Mouse (Mus musculus) cerebellum, adult 9-10 months (tissue): ENCODE measurements around the gene Per1.
A peak's percentile ranks its signal among the peaks of the same experiment; 100 is the strongest.

ENCODE experiments used
- DNase-seq: peaks from one replicate; pipeline ENCODE4 v3.0.0; 2022

Per1 gene

DNA sequence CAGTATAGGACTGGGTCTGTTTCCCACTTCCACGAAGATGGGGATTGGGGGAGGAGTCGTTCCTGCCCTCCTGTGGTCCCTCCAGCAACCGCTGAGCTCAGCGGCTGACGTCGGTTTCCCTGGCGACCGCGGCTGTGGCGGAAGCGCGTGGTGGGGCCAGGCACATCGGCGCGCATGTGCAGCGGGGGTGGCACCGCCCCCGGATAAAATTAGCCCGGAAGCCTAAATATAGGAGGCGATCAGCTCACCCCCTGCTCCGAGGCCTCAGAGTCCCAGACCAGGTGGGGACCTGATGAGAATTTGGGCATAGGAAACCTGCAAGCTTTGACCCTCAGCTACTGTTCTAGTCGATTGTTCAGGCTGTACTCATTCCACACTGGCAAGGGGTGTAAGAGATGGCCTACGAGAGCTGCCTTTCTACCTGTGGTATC, 4.9 kb downstream of the Per1 start:
- DNase-seq, result peak; percentile 91

DNA sequence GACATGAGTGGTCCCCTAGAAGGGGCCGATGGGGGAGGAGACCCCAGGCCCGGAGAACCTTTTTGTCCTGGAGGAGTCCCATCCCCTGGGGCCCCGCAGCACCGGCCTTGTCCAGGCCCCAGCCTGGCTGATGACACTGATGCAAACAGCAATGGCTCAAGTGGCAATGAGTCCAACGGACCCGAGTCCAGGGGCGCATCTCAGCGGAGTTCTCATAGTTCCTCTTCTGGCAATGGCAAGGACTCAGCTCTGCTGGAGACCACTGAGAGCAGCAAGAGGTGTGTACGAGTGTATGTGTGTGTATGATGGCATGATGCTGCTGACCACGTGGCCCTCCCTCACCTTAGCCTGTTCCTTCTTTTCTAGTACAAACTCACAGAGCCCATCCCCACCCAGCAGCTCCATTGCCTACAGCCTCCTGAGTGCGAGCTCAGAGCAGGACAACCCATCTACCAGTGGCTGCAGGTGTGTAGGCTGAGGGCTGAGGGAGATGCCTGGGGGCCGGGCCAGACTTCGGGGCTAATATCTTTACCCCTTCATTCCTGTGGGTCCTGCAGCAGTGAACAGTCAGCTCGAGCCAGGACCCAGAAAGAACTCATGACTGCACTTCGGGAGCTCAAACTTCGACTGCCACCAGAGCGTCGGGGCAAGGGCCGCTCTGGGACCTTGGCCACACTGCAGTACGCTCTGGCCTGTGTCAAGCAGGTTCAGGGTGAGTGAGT, 5.8 kb downstream of the Per1 start:
- peak; percentile 70 for DNase-seq

DNA sequence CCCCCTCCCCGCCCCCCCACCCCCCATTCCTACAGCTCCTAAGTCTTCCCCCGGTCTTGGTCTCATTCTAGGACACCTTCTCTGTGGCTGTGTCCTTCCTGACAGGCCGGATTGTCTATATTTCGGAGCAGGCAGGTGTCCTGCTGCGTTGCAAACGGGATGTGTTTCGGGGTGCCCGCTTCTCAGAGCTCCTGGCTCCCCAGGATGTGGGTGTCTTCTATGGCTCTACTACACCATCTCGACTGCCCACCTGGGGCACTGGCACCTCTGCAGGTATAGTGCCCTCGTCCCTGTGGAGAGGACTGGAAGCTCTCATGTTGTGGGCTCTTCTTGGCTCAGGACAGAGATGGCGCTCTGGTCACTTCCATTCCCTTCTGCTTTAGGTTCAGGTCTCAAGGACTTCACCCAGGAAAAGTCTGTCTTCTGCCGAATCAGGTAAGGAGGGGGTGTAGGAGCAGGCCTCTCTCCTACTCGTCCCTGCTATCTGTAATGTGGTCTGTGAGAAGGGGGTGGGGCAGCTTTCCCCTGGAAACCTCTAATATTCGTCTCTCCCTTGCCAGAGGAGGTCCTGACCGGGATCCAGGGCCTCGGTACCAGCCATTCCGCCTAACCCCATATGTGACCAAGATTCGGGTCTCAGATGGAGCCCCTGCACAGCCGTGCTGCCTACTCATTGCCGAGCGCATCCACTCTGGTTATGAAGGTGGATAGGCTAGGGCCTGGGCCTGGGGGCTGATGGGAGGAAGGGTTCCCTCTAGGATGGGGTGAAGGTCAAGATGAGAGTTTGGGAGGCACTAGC, 6.8 kb downstream of the Per1 start:
- peak; percentile 69 for DNase-seq

DNA sequence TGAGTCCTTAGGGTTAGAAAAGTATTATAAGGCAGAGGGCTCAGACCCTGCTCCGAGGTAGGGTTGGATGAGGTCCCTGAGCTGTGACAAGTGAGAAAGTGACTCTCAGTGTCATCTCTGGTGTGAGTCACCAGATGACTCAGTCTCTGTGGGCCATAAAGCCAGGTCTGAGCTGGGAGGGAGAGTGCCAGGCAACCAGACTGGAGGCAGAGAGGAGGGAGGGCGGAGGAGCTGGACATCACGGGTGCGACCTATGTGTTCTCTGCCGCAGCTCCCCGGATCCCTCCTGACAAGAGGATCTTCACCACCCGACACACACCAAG, 7.3 kb downstream of the Per1 start:
- no peak for DNase-seq

DNA sequence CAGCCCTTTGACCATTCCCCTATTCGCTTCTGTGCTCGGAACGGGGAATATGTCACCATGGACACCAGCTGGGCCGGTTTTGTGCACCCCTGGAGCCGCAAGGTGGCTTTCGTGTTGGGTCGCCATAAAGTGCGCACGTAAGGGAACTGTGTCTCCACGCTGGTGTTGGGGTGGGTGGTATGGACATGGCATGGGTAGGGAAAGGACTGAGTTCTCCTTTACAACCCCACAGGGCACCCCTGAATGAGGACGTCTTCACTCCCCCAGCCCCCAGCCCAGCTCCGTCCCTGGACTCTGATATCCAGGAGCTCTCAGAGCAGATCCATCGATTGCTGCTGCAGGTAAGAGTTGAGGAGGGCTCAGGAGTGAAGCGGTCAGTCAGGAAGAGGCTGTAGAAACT, 8.1 kb downstream of the Per1 start:
- peak; percentile 46 for DNase-seq

DNA sequence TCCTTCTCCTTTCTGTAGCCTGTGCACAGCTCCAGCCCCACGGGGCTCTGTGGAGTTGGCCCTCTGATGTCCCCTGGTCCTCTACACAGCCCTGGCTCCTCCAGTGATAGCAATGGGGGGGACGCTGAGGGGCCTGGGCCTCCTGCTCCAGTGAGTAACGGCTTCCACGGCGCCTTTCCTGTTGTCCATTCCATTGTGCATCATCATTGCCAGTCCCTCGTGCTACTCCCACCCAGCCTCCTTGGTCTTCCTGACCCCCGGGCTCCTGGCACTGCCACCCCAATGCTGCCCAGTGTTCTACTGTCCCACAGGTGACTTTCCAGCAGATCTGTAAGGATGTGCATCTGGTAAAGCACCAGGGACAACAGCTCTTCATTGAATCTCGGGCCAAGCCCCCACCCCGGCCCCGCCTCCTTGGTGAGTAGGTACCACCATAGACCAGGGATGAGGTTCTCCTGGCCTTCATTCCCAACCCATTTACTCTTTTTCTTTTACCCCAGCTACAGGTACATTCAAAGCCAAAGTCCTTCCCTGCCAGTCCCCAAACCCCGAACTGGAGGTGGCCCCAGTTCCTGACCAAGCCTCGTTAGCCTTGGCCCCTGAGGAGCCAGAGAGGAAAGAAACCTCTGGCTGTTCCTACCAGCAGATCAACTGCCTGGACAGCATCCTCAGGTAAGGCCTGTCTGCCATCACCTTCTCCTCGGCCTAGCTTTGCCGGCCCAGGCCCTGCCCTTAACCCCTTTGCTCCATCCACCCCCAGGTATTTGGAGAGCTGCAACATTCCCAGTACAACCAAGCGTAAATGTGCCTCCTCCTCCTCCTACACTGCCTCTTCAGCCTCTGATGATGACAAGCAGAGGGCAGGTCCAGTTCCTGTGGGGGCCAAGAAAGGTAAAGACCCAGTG, 8.8 kb downstream of the Per1 start:
- peak; percentile 47 for DNase-seq

DNA sequence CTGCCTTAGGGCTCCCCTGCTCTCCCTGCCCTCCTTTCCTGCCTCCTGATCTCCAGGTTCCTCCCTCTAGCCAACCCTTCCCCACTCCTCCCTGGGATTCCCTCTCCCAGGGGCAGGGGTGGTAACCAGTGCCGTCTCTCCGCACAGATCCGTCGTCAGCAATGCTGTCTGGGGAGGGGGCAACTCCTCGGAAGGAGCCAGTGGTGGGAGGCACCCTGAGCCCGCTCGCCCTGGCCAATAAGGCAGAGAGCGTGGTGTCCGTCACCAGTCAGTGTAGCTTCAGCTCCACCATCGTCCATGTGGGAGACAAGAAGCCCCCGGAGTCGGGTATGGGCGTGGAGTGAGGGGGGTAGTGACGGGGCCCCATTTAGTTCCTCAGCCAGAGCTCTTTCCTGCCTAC, 9.5 kb downstream of the Per1 start:
- DNase-seq, result no peak

DNA sequence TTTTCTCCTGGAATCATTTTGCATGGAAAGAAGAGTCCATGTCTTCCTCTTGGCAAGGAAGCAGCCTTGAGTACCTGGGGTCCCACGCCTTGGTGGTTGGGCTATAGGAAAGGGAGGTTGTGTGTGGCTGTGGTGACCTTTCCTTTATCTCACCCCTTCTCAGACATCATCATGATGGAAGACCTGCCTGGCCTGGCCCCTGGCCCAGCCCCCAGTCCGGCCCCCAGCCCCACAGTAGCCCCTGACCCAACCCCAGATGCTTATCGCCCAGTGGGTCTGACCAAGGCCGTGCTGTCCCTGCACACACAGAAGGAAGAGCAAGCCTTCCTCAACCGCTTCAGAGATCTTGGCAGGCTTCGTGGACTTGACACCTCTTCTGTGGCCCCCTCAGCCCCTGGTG, 10.2 kb downstream of the Per1 start:
- DNase-seq, result no peak

DNA sequence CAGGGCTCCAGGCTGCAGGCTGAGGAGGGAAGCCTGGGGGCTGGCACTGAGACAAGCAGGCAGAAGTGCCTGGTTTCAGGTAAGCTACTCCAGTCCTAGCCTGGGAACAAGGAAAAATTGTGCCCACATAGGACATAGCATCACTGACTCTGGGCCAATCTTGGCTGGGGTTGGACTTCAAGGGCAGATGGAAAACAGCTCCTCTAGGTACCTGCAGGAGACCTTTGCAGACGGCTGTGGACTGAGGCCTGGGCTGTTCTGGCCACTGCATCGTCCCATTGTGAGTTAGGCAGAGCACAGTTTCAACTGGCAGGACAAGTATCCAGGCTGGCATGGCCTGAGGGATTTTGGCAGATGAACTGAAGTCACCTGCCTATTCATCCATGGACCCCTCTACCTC, 10.8 kb downstream of the Per1 start:
- peak; percentile 54 for DNase-seq

DNA sequence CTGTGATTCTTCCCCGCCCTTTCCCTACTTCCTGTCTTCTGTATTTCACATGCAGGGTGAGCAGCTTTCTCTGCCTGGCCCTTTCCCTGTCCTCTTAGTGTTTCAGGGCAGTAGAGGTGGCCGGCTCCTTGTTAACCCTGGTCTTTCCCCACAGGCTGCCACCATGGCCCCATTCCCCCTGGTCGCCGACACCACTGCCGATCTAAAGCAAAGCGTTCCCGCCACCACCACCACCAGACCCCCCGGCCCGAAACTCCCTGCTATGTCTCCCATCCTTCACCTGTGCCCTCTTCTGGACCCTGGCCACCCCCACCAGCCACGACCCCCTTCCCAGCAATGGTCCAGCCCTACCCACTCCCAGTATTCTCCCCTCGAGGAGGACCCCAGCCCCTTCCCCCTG, 11.3 kb downstream of the Per1 start:
- no peak for DNase-seq

DNA sequence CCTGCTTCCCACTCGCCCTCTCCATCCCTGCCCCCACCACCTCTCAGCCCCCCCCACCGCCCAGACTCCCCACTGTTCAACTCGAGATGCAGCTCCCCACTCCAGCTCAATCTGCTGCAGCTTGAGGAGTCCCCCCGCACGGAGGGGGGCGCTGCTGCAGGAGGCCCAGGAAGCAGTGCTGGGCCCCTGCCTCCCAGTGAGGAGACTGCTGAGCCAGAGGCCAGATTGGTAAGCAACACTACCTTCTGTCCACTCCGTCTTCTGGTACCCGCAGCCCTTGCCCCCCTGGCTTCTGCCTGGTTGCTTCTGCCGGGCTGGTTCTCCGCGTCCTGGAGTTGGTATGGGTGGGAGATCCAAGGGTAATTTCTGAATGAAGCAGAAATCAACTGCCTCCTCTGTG, 11.8 kb downstream of the Per1 start:
- no peak for DNase-seq

DNA sequence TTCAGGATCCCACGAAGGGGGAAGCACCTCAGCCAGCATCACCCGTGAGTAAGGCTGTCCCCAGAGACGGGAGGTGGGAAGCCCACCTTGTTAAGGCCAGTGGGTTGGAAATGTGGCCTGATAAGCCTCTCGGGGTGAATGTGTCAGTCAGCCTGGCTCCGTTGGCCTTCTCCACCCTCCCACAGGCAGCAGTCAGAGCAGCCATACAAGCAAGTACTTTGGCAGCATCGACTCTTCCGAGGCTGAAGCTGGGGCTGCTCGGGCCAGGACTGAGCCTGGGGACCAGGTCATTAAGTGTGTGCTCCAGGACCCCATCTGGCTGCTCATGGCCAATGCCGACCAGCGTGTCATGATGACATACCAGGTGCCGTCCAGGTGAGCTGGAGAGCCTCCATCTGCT, 12.7 kb downstream of the Per1 start:
- DNase-seq, result no peak

DNA sequence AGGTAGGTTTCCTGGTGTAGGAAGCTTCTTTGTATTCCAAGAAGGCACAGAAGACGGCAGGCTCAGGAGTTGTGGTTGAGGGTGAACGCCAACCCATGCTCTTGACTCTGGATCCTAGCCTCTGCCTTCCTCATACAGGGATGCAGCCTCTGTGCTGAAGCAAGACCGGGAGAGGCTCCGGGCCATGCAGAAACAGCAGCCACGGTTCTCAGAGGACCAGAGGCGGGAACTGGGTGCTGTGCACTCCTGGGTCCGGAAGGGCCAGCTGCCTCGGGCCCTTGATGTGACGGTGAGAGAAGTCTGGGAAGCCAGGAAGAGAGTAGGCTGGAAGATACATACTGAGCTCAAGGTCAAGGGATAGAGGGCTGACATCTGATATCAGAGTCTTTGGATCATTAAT, 13.2 kb downstream of the Per1 start:
- no peak for DNase-seq

DNA sequence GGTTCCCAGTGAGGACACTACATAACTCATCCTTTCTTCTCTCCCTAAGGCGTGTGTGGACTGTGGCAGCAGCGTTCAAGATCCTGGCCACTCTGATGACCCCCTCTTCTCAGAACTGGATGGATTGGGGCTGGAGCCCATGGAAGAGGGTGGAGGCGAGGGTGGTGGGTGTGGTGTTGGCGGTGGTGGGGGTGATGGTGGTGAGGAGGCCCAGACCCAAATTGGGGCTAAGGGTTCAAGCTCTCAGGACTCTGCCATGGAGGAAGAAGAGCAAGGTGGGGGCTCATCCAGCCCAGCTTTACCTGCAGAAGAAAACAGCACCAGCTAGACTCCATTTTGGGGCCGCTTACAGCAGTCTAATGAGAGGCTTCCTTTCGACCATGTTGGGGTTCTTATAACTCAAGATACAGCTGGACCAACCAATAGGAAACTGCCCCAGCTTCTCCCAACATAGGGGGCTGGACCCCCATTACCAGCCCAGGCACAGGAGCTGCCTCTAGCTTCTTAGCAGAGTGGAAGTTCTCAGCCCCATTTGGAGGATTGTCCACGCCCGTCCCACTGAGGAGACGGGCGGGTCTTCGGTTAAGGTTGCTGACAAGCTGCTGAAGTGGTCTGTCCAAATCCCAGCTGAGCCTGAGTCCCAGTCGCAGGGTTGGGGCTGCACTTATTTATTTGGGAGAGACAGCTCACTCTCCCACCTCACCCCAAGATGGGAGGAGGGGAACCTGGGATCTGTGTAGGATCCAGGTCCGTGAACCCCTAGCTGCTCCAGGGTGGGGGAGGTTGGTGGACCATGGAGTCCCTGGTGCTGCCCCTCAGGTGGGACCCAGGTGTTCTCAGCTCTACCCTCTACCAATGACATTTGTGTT, 14.2 kb downstream of the Per1 start:
- peak; percentile 55 for DNase-seq

DNA sequence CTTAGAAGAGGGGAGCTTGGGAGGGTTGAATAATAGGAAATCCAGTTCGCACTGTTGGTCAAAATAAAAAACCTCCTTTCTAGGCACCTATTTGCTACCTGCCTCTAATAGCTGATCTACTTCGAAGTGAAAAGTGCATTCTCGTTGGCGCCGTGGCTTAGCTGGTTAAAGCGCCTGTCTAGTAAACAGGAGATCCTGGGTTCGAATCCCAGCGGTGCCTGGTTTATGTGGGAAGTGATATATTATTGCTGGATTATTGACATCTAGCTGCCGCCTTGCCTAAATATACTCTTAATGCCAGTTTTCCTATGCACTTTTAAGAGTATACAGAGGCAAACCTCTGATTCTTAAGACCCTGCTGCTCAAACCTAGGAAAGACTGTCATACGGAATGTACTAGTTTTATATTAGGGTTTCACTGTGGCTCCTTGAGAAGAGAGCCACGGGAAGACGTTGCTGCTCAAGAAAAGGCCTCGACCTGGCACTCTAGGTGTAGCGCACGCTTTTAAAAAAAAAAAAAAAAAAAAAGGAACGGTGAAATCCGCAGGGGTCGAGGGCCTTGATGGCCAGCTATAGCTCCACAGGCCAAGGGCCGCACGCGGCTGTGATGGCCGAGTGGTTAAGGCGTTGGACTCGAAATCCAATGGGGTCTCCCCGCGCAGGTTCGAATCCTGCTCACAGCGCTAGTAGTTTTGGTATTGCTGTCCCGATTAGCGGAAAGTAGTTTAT, 15.5 kb downstream of the Per1 start:
- peak; percentile 92 for DNase-seq

DNA sequence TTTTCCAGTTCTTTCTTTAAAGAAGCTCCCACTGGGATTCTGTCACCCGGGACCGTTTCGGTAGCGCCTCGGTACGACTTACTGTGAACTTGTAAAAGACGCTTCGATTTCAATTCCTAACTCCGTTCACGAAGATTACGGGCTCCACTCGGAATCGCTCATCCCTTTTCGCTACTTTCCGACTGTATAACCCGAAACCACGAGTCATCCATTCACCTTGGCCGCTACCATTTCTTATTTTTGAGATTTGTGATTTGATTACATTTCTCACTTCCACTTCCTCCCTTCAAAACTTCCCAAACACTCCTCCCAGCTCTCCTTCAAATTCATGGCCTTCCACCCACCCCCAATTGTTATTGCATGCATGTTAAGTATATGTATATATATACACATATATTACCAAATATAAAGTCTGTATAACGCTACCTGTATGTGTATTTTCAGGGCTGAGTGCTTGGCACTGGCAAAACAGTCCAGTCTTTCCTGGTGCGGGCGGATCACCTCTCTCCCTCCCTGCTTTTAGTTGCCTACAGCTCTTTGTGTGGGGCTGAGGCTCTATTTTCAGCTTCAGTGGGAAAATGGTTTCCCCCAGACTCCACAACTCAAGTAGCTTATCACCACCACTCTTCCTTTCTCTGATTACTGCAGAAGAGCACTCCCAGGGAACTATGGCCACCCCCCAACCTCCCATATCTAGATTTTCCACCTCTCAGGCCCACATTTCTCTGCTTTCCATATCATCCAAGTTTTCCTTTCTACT, 16.2 kb downstream of the Per1 start:
- no peak for DNase-seq

DNA sequence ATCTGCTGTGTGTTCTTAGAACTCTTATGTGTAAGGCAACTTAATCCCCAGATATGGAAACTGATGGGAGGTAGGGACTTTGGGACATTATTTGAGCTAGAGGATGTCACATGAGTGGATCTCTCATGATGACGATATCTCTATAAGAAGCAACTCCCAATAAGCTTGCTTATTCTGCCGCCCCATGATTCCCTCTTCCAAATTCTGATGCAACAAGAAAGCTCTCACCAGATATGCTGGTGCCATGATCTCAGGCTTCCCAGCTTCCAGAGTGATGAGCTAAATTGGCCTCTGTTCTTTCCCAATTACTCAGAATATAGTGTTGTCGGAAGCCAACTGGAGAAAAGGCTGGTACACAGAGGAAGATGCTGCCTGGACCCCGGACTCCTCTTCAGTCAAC, 16.8 kb downstream of the Per1 start:
- no peak for DNase-seq

DNA sequence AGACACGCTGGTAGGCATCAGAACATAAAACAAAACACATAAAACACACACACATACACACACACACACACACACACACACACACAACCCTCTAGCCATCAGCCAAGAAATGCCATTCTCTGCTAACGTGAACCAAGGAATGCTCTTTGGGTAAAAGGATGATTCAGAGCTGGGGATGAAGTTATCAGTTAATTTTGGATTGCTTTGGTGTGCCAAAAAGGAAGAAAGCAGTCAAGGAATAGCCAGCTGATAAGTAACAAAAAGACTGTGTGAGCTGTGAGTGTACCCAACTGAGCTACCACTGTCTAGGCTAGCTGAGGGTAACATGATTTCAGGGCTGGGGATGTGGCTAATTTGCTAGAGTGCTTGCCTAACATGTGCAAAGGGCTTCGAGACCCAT, 19.0 kb downstream of the Per1 start:
- no peak for DNase-seq

DNA sequence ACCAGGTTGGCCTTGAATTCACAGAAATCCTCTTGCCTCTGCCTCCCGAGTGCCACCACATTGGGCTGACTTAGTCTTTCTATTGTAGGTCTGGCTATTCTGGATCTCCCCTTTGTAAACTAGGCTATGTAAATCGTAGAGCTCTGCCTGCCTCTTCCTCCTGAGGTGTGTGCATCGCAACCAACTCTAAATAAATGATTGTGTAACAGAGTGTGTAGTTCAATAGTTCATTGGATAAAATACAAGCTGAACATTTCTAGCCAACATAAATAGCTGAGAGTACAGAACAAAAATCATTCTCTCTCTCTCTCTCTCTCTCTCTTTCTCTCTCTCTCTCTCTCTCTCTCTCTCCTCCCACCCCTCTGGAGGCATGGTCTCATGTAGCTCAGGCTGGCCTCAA, 19.6 kb downstream of the Per1 start:
- no peak for DNase-seq

DNA sequence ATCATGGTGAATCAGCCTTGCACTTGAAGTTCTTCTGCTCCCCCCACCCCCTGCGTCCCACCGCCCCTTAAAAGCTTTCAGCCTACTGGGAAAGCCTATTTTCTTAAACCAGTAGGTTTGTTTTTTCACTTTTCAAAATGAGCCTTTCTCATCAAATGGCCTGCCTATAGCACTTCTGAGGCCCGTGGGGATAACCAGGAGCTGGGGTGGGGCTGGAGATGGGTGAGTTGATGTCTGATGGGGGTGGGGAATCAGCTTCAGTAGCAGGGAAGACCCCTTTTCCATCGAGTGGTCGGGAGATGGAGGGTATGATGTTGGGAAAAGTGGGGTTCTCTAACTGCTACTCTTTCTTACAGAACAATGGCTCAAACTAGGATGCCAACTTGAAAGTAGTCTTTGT, 21.8 kb downstream of the Per1 start:
- no peak for DNase-seq
